Mouse (Mus musculus): ENCODE results near the gene Syt14. TPM values are rescaled to one million over a fixed set of nuclear protein-coding genes. Genes with fewer than 3 reads are reported as not detected.

Syt14 gene
- total RNA-seq, 2 experiments from 2014 or later = not detected

Other genes starting within 250 kb of the Syt14 start
- gene Sertad4, start 180.0 kb downstream of the Syt14 start, total RNA-seq (2015) = not detected in 2 replicates
- not detected in 2 replicates for gene Sertad4, start 180.0 kb downstream of the Syt14 start, total RNA-seq (2017)
- gene Diexf, start 94.5 kb upstream of the Syt14 start, total RNA-seq (2015) = 11.3 and 15.1 TPM in 2 replicates
- gene Diexf, start 94.5 kb upstream of the Syt14 start, total RNA-seq (2017) = 20.7 and 33.6 TPM in 2 replicates
- 0.10 and 0.89 TPM in 2 replicates for gene Irf6, start 117.3 kb upstream of the Syt14 start, total RNA-seq (2015)
- gene Irf6, start 117.3 kb upstream of the Syt14 start, total RNA-seq (2017) = 0.10 and 0.46 TPM in 2 replicates
- gene A130010J15Rik, start 132.3 kb upstream of the Syt14 start, total RNA-seq (2015) = 5.1 and 6.5 TPM in 2 replicates
- 11.8 and 14.0 TPM in 2 replicates for gene A130010J15Rik, start 132.3 kb upstream of the Syt14 start, total RNA-seq (2017)
- gene Traf3ip3, start 165.9 kb upstream of the Syt14 start, total RNA-seq (2015) = 40.9 and 44.1 TPM in 2 replicates
- gene Traf3ip3, start 165.9 kb upstream of the Syt14 start, total RNA-seq (2017) = 75.9 and 85.8 TPM in 2 replicates
- 5.7 and 8.8 TPM in 2 replicates for gene Lamb3, start 171.9 kb upstream of the Syt14 start, total RNA-seq (2015)
- gene Lamb3, start 171.9 kb upstream of the Syt14 start, total RNA-seq (2017) = 1.9 and 9.7 TPM in 2 replicates
- 74.0 and 84.4 TPM in 2 replicates for gene Hsd11b1, start 228.3 kb upstream of the Syt14 start, total RNA-seq (2015)
- gene Hsd11b1, start 228.3 kb upstream of the Syt14 start, total RNA-seq (2017) = 34.5 and 39.9 TPM in 2 replicates
- gene G0s2, start 237.4 kb upstream of the Syt14 start, total RNA-seq (2015) = 9.3 and 11.9 TPM in 2 replicates
- gene G0s2, start 237.4 kb upstream of the Syt14 start, total RNA-seq (2017) = 14.2 and 27.8 TPM in 2 replicates

Data from megakaryocyte progenitor cell, adult 5-6 weeks (primary cell).